Mouse (Mus musculus) hindbrain, embryonic 15.5 days (tissue): ENCODE data around the gene Dab2ip. TPM values are rescaled to one million over a fixed set of nuclear protein-coding genes. Genes with fewer than 3 reads are reported as not detected.

Experiments used
- ATAC-seq: fragments of 200-750 bp; cut with Nextera tagmentation; 2 replicates; pipeline ENCODE4 v1.8.0; 2017; ENCODE audit warnings: low read depth, moderate number of reproducible peaks, moderate TSS enrichment; ENCODE audit not compliant: low FRiP score
- H3K27ac ChIP-seq: fragments of 300-500 bp; sonication (generic); replicated peaks from 2 replicates; pipeline ENCODE4 v1.5.1; 2015; ENCODE audit warnings: mild to moderate bottlenecking, inconsistent platforms
- H3K27me3 ChIP-seq: fragments of 300-500 bp; sonication (generic); 2 replicates; pipeline ENCODE4 v1.6.1; 2015; ENCODE audit warnings: control low read depth, inconsistent platforms
- H3K36me3 ChIP-seq: fragments of 300-500 bp; sonication (generic); 2 replicates; pipeline ENCODE4 v1.6.1; 2015; ENCODE audit warnings: control low read depth, inconsistent platforms
- H3K4me1 ChIP-seq: fragments of 300-500 bp; sonication (generic); replicated peaks from 2 replicates; pipeline ENCODE4 v1.6.1; 2015; ENCODE audit warnings: control low read depth, inconsistent platforms
- H3K4me2 ChIP-seq: fragments of 300-500 bp; sonication (generic); 2 replicates; pipeline ENCODE4 v1.6.1; 2015; ENCODE audit warnings: moderate library complexity, mild to moderate bottlenecking, inconsistent platforms
- H3K4me3 ChIP-seq: fragments of 300-500 bp; sonication (generic); 2 replicates; pipeline ENCODE4 v1.5.1; 2015; ENCODE audit warnings: mild to moderate bottlenecking, inconsistent platforms
- H3K9ac ChIP-seq: fragments of 300-500 bp; sonication (generic); 2 replicates; pipeline ENCODE4 v1.6.1; 2015; ENCODE audit warnings: inconsistent platforms
- H3K9me3 ChIP-seq: fragments of 300-500 bp; sonication (generic); 2 replicates; pipeline ENCODE4 v1.6.1; 2016; ENCODE audit warnings: control low read depth, inconsistent platforms
- WGBS: fragments of 180-500 bp; shearing (Covaris S2); methylation state at CpG from one replicate; pipeline ENCODE4 v1.1.7; 2015; 5-methylcytosine and 5-hydroxymethylcytosine counted together
- polyA plus RNA-seq: library from polyadenylated mRNA; unstranded; fragments of >200 nt; fragmentation: Nextera tagmentation; extraction: Ambion mirVana; gene quantifications from 2 replicates; pipeline ENCODE4 v1.2.1, GENCODE M21; 2015

Gene Dab2ip
- polyA plus RNA-seq, 1 experiment from 2014 or later: 70.7 TPM

GRCm38 (mm10) chr2:35718662-35719061, 160.6 kb downstream of the Dab2ip start:
- WGBS: 91% methylated on average over 9 of the region's 9 CpGs
- no peak for ATAC-seq
- no peak overlapping the region for H3K27ac ChIP-seq
- no peak overlapping the region for H3K4me2 ChIP-seq
- H3K4me1 ChIP-seq: peaks cover 17% of the 10 kb centered on the region
- no peaks in the 10 kb centered on the region for H3K9me3 ChIP-seq
- no peak overlapping the region for H3K9ac ChIP-seq
- no peaks in the 10 kb centered on the region for H3K27me3 ChIP-seq
- no peak overlapping the region for H3K4me3 ChIP-seq
- H3K36me3 ChIP-seq: peaks cover 60% of the 10 kb centered on the region

GRCm38 (mm10) chr2:35719230-35720005, 161.4 kb downstream of the Dab2ip start:
- no peak overlapping the region for H3K9ac ChIP-seq
- H3K4me1 ChIP-seq: peaks cover 13% of the 10 kb centered on the region
- H3K4me2 ChIP-seq: no peak overlapping the region
- no peaks in the 10 kb centered on the region for H3K9me3 ChIP-seq
- H3K4me3 ChIP-seq: no peak overlapping the region
- H3K27me3 ChIP-seq: no peaks in the 10 kb centered on the region
- ATAC-seq: no peak
- no peak overlapping the region for H3K27ac ChIP-seq
- WGBS: 78% methylated on average over 12 of the region's 12 CpGs
- H3K36me3 ChIP-seq: peaks cover 62% of the 10 kb centered on the region

GRCm38 (mm10) chr2:35720104-35720503, 162.0 kb downstream of the Dab2ip start:
- 71% methylated on average over 12 of the region's 12 CpGs for WGBS

GRCm38 (mm10) chr2:35720550-35720949, 162.5 kb downstream of the Dab2ip start:
- Histone ChIP-seq H3K36me3 (peaks cover 56% of the 10 kb centered on the region), H3K27ac (no peak overlapping the region), H3K9me3 (no peaks in the 10 kb centered on the region), H3K4me1 (peaks cover 6% of the 10 kb centered on the region), H3K4me3 (no peak overlapping the region), H3K27me3 (no peaks in the 10 kb centered on the region), H3K4me2 (no peak overlapping the region), H3K9ac (no peak overlapping the region)
- ATAC-seq: no peak; the same call in 1 of the 2 replicates
- 87% methylated on average over 13 of the region's 13 CpGs for WGBS

More at GRCm38 (mm10) chr2:35720104-35720503, 162.0 kb downstream of the Dab2ip start:
- Histone ChIP-seq H3K9me3 (no peaks in the 10 kb centered on the region), H3K27ac (no peak overlapping the region), H3K9ac (no peak overlapping the region), H3K36me3 (peaks cover 60% of the 10 kb centered on the region), H3K27me3 (no peaks in the 10 kb centered on the region), H3K4me1 (peaks cover 6% of the 10 kb centered on the region), H3K4me3 (no peak overlapping the region), H3K4me2 (no peak overlapping the region)
- ATAC-seq: peak; percentile 32; the same call in 1 of the 2 replicates

- Histone ChIP-seq H3K27ac (no peak overlapping the region), H3K9me3 (no peaks in the 10 kb centered on the region), H3K4me3 (no peak overlapping the region), H3K4me2 (no peak overlapping the region), H3K36me3 (peaks cover 52% of the 10 kb centered on the region), H3K9ac (no peak overlapping the region), H3K27me3 (no peaks in the 10 kb centered on the region), H3K4me1 (peaks cover 6% of the 10 kb centered on the region)
- ATAC-seq: no peak
- WGBS: 88% methylated on average over 9 of the region's 9 CpGs
These were observed 162.9 kb downstream of the Dab2ip start for GRCm38 (mm10) chr2:35720956-35721355.

- peaks cover 6% of the 10 kb centered on the region for H3K4me1 ChIP-seq
- 90% methylated on average over 9 of the region's 9 CpGs for WGBS
These were observed 164.8 kb downstream of the Dab2ip start for GRCm38 (mm10) chr2:35722821-35723220.

GRCm38 (mm10) chr2:35723267-35723666, 165.2 kb downstream of the Dab2ip start:
- ATAC-seq: no peak
- Histone ChIP-seq H3K27ac (no peak overlapping the region), H3K4me2 (no peak overlapping the region), H3K9me3 (no peaks in the 10 kb centered on the region), H3K36me3 (peaks cover 61% of the 10 kb centered on the region), H3K9ac (no peak overlapping the region), H3K4me3 (no peak overlapping the region), H3K27me3 (no peaks in the 10 kb centered on the region), H3K4me1 (peaks cover 8% of the 10 kb centered on the region)
- WGBS: 93% methylated on average over 6 of the region's 6 CpGs

More at GRCm38 (mm10) chr2:35722821-35723220, 164.8 kb downstream of the Dab2ip start:
- Histone ChIP-seq H3K4me3 (no peak overlapping the region), H3K4me2 (no peak overlapping the region), H3K9ac (no peak overlapping the region), H3K36me3 (peaks cover 60% of the 10 kb centered on the region), H3K27me3 (no peaks in the 10 kb centered on the region), H3K27ac (no peak overlapping the region), H3K9me3 (no peaks in the 10 kb centered on the region)
- no peak for ATAC-seq

GRCm38 (mm10) chr2:35723691-35724090, 165.6 kb downstream of the Dab2ip start:
- H3K9me3 ChIP-seq: no peaks in the 10 kb centered on the region
- H3K27ac ChIP-seq: no peak overlapping the region
- H3K4me1 ChIP-seq: peaks cover 9% of the 10 kb centered on the region
- H3K9ac ChIP-seq: no peak overlapping the region
- no peak for ATAC-seq
- no peak overlapping the region for H3K4me2 ChIP-seq
- WGBS: 77% methylated on average over 7 of the region's 7 CpGs
- no peaks in the 10 kb centered on the region for H3K27me3 ChIP-seq
- no peak overlapping the region for H3K4me3 ChIP-seq
- peaks cover 60% of the 10 kb centered on the region for H3K36me3 ChIP-seq

GRCm38 (mm10) chr2:35728633-35729032, 170.6 kb downstream of the Dab2ip start:
- H3K4me2 ChIP-seq: no peak overlapping the region
- no peaks in the 10 kb centered on the region for H3K27me3 ChIP-seq
- peaks cover 30% of the 10 kb centered on the region for H3K4me1 ChIP-seq
- WGBS: 40% methylated on average over 5 of the region's 5 CpGs
- peak; percentile 10; the same call in 1 of the 2 replicates for ATAC-seq
- H3K9me3 ChIP-seq: no peaks in the 10 kb centered on the region
- peak overlapping the region; percentile 43; the same call in 1 of the 2 replicates for H3K27ac ChIP-seq
- no peak overlapping the region for H3K9ac ChIP-seq
- no peak overlapping the region for H3K4me3 ChIP-seq
- H3K36me3 ChIP-seq: peaks cover 22% of the 10 kb centered on the region

GRCm38 (mm10) chr2:35729077-35730065, 171.3 kb downstream of the Dab2ip start:
- H3K4me3 ChIP-seq: no peak overlapping the region
- no peak overlapping the region for H3K4me2 ChIP-seq
- H3K9me3 ChIP-seq: no peaks in the 10 kb centered on the region
- H3K36me3 ChIP-seq: peaks cover 17% of the 10 kb centered on the region
- 51% methylated on average over 16 of the region's 16 CpGs for WGBS
- peak overlapping the region; percentile 43; the same call in 1 of the 2 replicates for H3K27ac ChIP-seq
- peak; percentile 50 for ATAC-seq
- no peak overlapping the region for H3K9ac ChIP-seq
- H3K27me3 ChIP-seq: no peaks in the 10 kb centered on the region
- peaks cover 30% of the 10 kb centered on the region for H3K4me1 ChIP-seq

GRCm38 (mm10) chr2:35731671-35732449, 173.8 kb downstream of the Dab2ip start:
- 0 out of 2 replicates have a peak, but pooled peaks cover 2% of the 10 kb centered on the region for H3K9me3 ChIP-seq
- H3K9ac ChIP-seq: no peak overlapping the region
- peaks cover 30% of the 10 kb centered on the region for H3K4me1 ChIP-seq
- no peaks in the 10 kb centered on the region for H3K27me3 ChIP-seq
- 53% methylated on average over 18 of the region's 18 CpGs for WGBS
- no peak for ATAC-seq
- no peak overlapping the region for H3K4me3 ChIP-seq
- no peak overlapping the region for H3K4me2 ChIP-seq
- H3K27ac ChIP-seq: peak overlapping the region; percentile 40
- peaks cover 10% of the 10 kb centered on the region for H3K36me3 ChIP-seq
